Mouse (Mus musculus) midbrain, postnatal 0 days (tissue): Measurements from ENCODE around the gene Pelo. TPM values are rescaled to one million over a fixed set of nuclear protein-coding genes. Genes with fewer than 3 reads are reported as not detected.

ENCODE experiments used
- ATAC-seq: fragments of 200-750 bp; cut with Nextera tagmentation; 2 replicates; pipeline ENCODE4 v1.8.0; 2017; ENCODE audit warnings: moderate number of reproducible peaks, mild to moderate bottlenecking, moderate TSS enrichment, moderate library complexity; ENCODE audit not compliant: low FRiP score
- DNase-seq: peaks from one replicate; pipeline ENCODE4 v3.0.0-alpha.2; 2015; ENCODE audit warnings: low spot score
- H3K27ac ChIP-seq: fragments of 300-500 bp; sonication (generic); 2 replicates; pipeline ENCODE4 v1.5.1; 2014; ENCODE audit warnings: low read depth, mild to moderate bottlenecking, low read length, mixed read lengths
- H3K27me3 ChIP-seq: fragments of 300-500 bp; sonication (generic); 2 replicates; pipeline ENCODE4 v1.6.1; 2014; ENCODE audit warnings: low read length, control low read depth, mixed read lengths; ENCODE audit not compliant: insufficient read depth
- H3K36me3 ChIP-seq: fragments of 300-500 bp; sonication (generic); 2 replicates; pipeline ENCODE4 v1.6.1; 2014; ENCODE audit warnings: low read length, control low read depth, mixed read lengths; ENCODE audit not compliant: insufficient read depth
- H3K4me1 ChIP-seq: fragments of 300-500 bp; sonication (generic); 2 replicates; pipeline ENCODE4 v1.6.1; 2014; ENCODE audit warnings: mild to moderate bottlenecking, control low read depth, antibody characterized with exemption, low read length, mixed read lengths; ENCODE audit not compliant: insufficient read depth
- H3K4me2 ChIP-seq: fragments of 300-500 bp; sonication (generic); 2 replicates; pipeline ENCODE4 v1.6.1; 2014; ENCODE audit warnings: low read depth, mild to moderate bottlenecking, low read length, mixed read lengths; ENCODE audit not compliant: poor library complexity, severe bottlenecking
- H3K4me3 ChIP-seq: fragments of 300-500 bp; sonication (generic); 2 replicates; pipeline ENCODE4 v1.5.1; 2014; ENCODE audit warnings: low read depth, mild to moderate bottlenecking, low read length, moderate library complexity
- H3K9ac ChIP-seq: fragments of 300-500 bp; sonication (generic); replicated peaks from 2 replicates; pipeline ENCODE4 v1.6.1; 2014; ENCODE audit warnings: mild to moderate bottlenecking, low read length, moderate library complexity, mixed read lengths; ENCODE audit not compliant: poor library complexity, severe bottlenecking
- H3K9me3 ChIP-seq: fragments of 300-500 bp; sonication (generic); 2 replicates; pipeline ENCODE4 v1.6.1; 2016; ENCODE audit warnings: low read length, control low read depth
- CTCF ChIP-seq: IDR thresholded peaks from 2 replicates; pipeline ENCODE4 v1.5.1; 2016; ENCODE audit warnings: antibody characterized with exemption, mild to moderate bottlenecking
- WGBS: fragments of 180-500 bp; shearing (Covaris S2); extraction: QIAGEN DNeasy Blood & Tissue Kit; methylation state at CpG from one replicate; pipeline ENCODE4 v1.1.7; 2014; 5-methylcytosine and 5-hydroxymethylcytosine counted together
- polyA plus RNA-seq: library from polyadenylated mRNA; unstranded; fragments of >200 nt; fragmentation: Nextera tagmentation; extraction: Ambion mirVana; gene quantifications from 2 replicates; pipeline ENCODE4 v1.2.1, GENCODE M21; 2015
- total RNA-seq: library from RNA; depleted of rRNA; stranded (reverse); fragments of >200 nt; gene quantifications from 2 replicates; pipeline ENCODE4 v1.2.3, GENCODE M21; 2014; rRNA removed

Gene Pelo
- total RNA-seq = 5.7 and 14.1 TPM in 2 replicates
- polyA plus RNA-seq = 6.0 and 7.0 TPM in 2 replicates

DNA sequence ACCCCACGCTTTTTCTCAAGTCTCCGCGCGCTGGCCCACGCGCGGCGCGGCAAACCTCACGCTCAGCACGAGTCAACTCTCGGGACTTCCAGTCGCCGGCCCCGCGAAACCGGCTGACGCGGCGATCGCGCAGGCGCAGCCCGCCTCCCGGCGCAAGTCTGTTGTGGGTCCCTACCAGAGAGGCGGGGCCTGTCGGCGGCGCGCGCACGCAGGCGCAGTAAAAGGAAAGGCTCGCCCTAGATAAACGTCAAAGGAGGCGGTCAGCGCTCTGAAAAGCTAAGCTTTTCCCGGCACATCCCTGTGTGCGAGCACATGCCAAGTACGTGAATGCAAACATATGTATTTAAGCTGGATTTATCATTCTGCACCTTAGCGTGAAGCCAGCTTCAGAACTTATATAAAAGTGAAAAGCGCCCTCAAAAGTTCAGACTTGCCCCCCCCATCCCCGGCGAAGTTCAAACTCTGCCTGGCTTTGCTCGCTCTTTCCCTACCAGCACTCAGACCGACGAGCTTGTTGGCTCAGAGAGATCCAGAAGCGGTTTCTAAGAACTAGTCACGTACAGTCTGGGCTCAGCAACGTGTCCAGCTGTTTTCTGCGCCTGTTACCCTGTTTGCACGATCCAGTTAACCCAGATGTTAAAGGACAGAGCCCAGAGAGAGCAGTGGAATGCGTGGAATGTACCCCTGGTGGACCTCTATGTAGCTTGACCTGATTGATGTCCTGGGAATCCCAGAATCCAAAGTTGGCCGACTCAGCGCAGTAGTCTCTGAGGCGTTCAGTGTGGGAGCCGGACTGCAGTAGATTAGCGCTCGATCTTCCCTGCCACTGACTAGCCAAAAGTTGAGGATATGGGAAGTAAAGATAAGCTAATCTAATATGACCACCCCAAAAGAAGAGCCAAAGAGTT is at the start of gene Pelo:
Gene Pelo (minus strand): TSS at position 118 of the 908 bp plus-strand sequence.
- H3K4me2 ChIP-seq = peak within 1 kb of the TSS; percentile 89
- H3K4me1 ChIP-seq = peaks cover 4% of the 10 kb centered on the region; the same call in 1 of the 2 replicates
- no peak for TF ChIP-seq CTCF
- no peaks in the 10 kb centered on the region for H3K36me3 ChIP-seq
- DNase-seq = peak; percentile 94
- no peak within 1 kb of the TSS for H3K27ac ChIP-seq
- peak; percentile 98 for ATAC-seq
- peak within 1 kb of the TSS; percentile 48 for H3K4me3 ChIP-seq
- H3K9ac ChIP-seq = peak within 1 kb of the TSS; percentile 70
- WGBS = 1% methylated on average over 60 of the region's 60 CpGs
- H3K9me3 ChIP-seq = no peaks in the 10 kb centered on the region
- H3K27me3 ChIP-seq = no peaks in the 10 kb centered on the region

DNA sequence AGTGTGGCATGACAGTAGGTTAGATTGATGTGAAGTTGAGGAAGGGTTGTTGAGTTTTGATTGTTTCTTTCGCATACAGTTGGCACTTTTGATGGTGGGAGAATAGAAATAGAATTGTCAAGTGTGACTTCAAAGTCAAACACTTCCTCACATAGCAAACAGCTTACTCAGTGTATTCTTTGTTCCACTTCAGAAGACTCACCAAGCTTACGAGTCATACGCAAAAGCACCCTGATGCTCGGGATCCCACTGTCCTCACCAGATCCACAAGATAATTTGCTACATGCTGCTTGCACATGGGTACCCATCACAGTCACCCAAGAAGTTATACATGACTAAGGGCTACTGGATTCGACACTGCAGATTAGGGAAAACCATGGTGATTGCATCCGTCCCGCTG is 48.5 kb upstream of the Pelo start:
- 89% methylated on average over 7 of the region's 7 CpGs for WGBS

DNA sequence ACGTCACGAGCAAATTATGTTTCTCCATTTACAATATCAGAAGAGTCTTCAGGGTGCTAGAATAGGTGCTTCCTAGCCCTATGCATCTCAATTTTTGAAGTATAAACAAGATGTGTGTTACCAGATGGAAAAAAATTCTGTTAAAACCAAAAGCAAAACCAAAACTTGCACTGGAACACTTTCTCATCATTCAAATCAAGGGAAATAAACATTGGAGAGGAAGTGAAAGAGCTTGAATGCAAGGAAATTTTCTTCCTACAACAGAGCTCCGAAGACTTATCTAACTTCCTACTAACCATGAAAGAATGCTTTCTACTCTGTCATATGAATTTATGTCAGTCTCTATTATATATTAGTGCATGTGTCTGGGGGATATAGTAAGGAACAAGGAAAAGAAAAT is 46.8 kb upstream of the Pelo start:
- no peak for TF ChIP-seq CTCF
- no peaks in the 10 kb centered on the region for H3K9me3 ChIP-seq
- no peak overlapping the region for H3K27ac ChIP-seq
- ATAC-seq (no peak), DNase-seq (no peak)
- no peaks in the 10 kb centered on the region for H3K36me3 ChIP-seq
- 86% methylated on average over 3 of the region's 3 CpGs for WGBS
- H3K4me1 ChIP-seq = no peaks in the 10 kb centered on the region
- H3K9ac ChIP-seq = no peak overlapping the region
- H3K4me3 ChIP-seq = no peak overlapping the region
- H3K4me2 ChIP-seq = no peak overlapping the region
- no peaks in the 10 kb centered on the region for H3K27me3 ChIP-seq

More for the DNA sequence above, 48.5 kb upstream of the Pelo start:
- Histone ChIP-seq H3K9me3 (no peaks in the 10 kb centered on the region), H3K4me2 (no peak overlapping the region), H3K9ac (no peak overlapping the region), H3K4me1 (no peaks in the 10 kb centered on the region), H3K4me3 (no peak overlapping the region), H3K27ac (no peak overlapping the region), H3K36me3 (no peaks in the 10 kb centered on the region), H3K27me3 (no peaks in the 10 kb centered on the region)
- no peak for DNase-seq
- TF ChIP-seq CTCF = no peak
- ATAC-seq = no peak

DNA sequence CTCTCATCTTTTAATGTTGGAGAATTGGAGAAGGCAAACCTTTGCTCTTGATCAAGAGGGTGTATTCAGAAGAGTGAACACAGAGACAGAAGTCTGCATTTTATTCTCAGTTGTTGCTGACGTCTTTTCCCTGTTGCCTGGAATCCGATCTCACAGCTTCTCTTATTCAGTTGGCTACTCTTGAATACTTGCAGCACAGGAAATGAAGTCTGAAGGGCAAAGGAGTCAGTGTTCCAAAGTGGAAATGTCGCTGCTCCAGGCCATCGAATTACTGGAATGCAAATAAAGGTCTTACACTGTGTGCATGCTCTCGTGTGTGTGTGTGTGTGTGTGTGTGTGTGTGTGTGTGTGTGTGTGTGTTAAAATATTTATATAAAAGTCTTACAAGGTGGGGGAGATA is 42.4 kb upstream of the Pelo start:
- H3K9ac ChIP-seq = no peak overlapping the region
- TF ChIP-seq CTCF = no peak
- no peak overlapping the region for H3K4me2 ChIP-seq
- H3K27me3 ChIP-seq = no peaks in the 10 kb centered on the region
- no peak overlapping the region for H3K4me3 ChIP-seq
- H3K4me1 ChIP-seq = no peaks in the 10 kb centered on the region
- WGBS = 32% methylated on average over 5 of the region's 5 CpGs
- DNase-seq (no peak), ATAC-seq (no peak)
- H3K9me3 ChIP-seq = no peaks in the 10 kb centered on the region
- no peak overlapping the region for H3K27ac ChIP-seq
- no peaks in the 10 kb centered on the region for H3K36me3 ChIP-seq

GRCm38 (mm10) chr13:115131381-115131780 is 41.4 kb upstream of the Pelo start:
- Histone ChIP-seq H3K9ac (no peak overlapping the region), H3K4me1 (no peaks in the 10 kb centered on the region), H3K9me3 (no peaks in the 10 kb centered on the region), H3K36me3 (no peaks in the 10 kb centered on the region), H3K4me3 (no peak overlapping the region), H3K27ac (no peak overlapping the region), H3K4me2 (no peak overlapping the region), H3K27me3 (no peaks in the 10 kb centered on the region)
- TF ChIP-seq CTCF = no peak
- 78% methylated on average over 3 of the region's 3 CpGs for WGBS
- no peak for ATAC-seq
- no peak for DNase-seq

DNA sequence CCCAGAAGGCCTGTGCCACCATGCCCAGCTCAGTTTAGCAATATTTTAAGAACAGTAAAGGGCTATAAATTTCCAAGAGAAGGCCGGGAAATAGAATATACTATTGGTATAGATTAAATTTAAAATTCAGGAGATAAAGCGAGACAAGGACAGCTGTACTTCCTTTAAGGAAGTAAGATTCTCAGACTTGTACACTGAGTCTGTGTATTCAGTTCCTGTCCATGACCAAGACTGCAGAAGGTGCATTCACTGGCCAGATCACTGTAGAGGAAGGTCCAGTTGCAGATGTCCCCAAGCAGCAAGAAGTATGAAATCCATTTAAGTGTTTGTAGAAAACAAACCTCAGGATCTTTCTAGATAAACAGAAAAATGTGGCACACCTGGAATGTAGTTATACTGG is 40.0 kb upstream of the Pelo start:
- no peak for TF ChIP-seq CTCF
- H3K27me3 ChIP-seq = no peaks in the 10 kb centered on the region
- no peaks in the 10 kb centered on the region for H3K4me1 ChIP-seq
- H3K9me3 ChIP-seq = no peaks in the 10 kb centered on the region
- no peak for DNase-seq
- ATAC-seq = no peak
- no peak overlapping the region for H3K9ac ChIP-seq
- H3K4me3 ChIP-seq = no peak overlapping the region
- no peaks in the 10 kb centered on the region for H3K36me3 ChIP-seq
- WGBS = 93% methylated on average over 2 of the region's 2 CpGs
- H3K4me2 ChIP-seq = no peak overlapping the region
- H3K27ac ChIP-seq = no peak overlapping the region
